Mouse (Mus musculus): ENCODE data around the gene Gpr26.

Gene Gpr26

GRCm38 (mm10) chr7:132025591-132025990 lies 59.3 kb downstream of the Gpr26 start:
- in situ Hi-C loops (cut with MseI, MboI) = no loop called here

- in situ Hi-C loops (cut with MseI, MboI) = no loop called here
These were observed 60.4 kb downstream of the Gpr26 start for GRCm38 (mm10) chr7:132026671-132027070.

GRCm38 (mm10) chr7:132031940-132032531 lies 65.8 kb downstream of the Gpr26 start:
- in situ Hi-C loops (cut with MseI, MboI) = no loop called here

Data from mouse trophoblast stem cell (cell line).